35 mouse cellular contexts compared by ENCODE assay signal in the genomic region with DNA sequence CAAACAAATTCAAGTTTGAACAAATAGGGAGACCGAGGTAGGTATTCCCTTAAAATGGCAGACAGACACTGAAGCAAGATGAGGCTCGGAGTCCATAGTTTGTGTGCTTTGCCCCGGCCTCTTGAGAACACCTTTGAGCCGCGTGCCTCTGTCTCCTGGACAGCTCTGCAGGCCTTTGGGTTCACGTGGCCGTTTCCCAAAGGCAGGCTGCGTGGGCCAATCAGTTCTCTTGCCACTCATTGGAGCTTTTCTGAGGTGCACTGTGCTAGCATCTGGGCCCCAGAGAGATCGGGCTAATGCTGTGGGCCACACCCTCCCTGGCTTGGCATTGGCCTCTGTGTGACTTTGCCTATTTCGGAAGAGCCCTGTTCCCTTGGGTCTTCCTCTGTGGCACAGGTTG.
"Had no signal": no experiment of that assay in that cellular context is flagged by ENCODE, and none has a peak within 500 bp of the region (broad histone marks: within the 10 kb centered on the region; RNA-seq: fewer than 3 reads in every experiment).

No protein-coding gene starts in this region.

- H3K9me3 ChIP-seq: heart, embryonic 12.5 days; heart, embryonic 13.5 days; heart, embryonic 15.5 days; hindbrain, embryonic 10.5 days; hindbrain, embryonic 12.5 days; hindbrain, embryonic 13.5 days; hindbrain, embryonic 15.5 days; intestine, embryonic 15.5 days; kidney, embryonic 15.5 days had no signal

- H3K4me3 ChIP-seq: heart, embryonic 12.5 days; heart, embryonic 13.5 days; heart, embryonic 15.5 days; hindbrain, embryonic 10.5 days; hindbrain, embryonic 12.5 days; hindbrain, embryonic 13.5 days; hindbrain, embryonic 15.5 days; intestine, embryonic 15.5 days; kidney, embryonic 15.5 days; layer of hippocampus, adult 2 months; left cerebral cortex, adult 2 months had no signal

- H3K4me2 ChIP-seq: heart, embryonic 11.5 days; heart, embryonic 12.5 days; heart, embryonic 13.5 days; heart, embryonic 15.5 days; hindbrain, embryonic 12.5 days; hindbrain, embryonic 13.5 days; hindbrain, embryonic 14.5 days; hindbrain, embryonic 15.5 days; intestine, embryonic 15.5 days; kidney, embryonic 15.5 days had no signal

- H3K4me1 ChIP-seq: heart, embryonic 12.5 days; heart, embryonic 13.5 days; heart, embryonic 15.5 days; hindbrain, embryonic 10.5 days; hindbrain, embryonic 12.5 days; hindbrain, embryonic 13.5 days; hindbrain, embryonic 15.5 days; intestine, embryonic 15.5 days; kidney, embryonic 15.5 days had no signal

- H3K27ac ChIP-seq: heart, embryonic 13.5 days; heart, embryonic 15.5 days; hindbrain, embryonic 10.5 days; hindbrain, embryonic 12.5 days; hindbrain, embryonic 13.5 days; hindbrain, embryonic 14.5 days; hindbrain, embryonic 15.5 days; hindbrain, postnatal 0 days; intestine, embryonic 15.5 days; kidney, embryonic 15.5 days; kidney, postnatal 0 days; layer of hippocampus, adult 2 months; left cerebral cortex, adult 2 months had no signal

- ATAC-seq: hindbrain, embryonic 16.5 days; hindbrain, postnatal 0 days; inflammation-experienced regulatory T-cells, adult 6 months; intestine, embryonic 15.5 days; intestine, embryonic 16.5 days; intestine, postnatal 0 days had no signal

- DNase-seq: heart, postnatal 10 days; heart, postnatal 14 days; heart, postnatal 36 days; heart, postnatal 4 days; kidney, adult 11 months; kidney, adult 18-20 months; kidney, adult 2 months; kidney, adult 8-10 months; kidney, adult 9 months; kidney, postnatal 10 days; kidney, postnatal 14 days; kidney, postnatal 25 days; kidney, postnatal 36 days; kidney, postnatal 4 days; layer of hippocampus, adult 9-11 months; layer of hippocampus, postnatal 36 days had no signal

- H3K27me3 ChIP-seq: heart, embryonic 12.5 days; heart, embryonic 13.5 days; heart, embryonic 15.5 days; hindbrain, embryonic 12.5 days; hindbrain, embryonic 13.5 days; hindbrain, embryonic 15.5 days; intestine, embryonic 15.5 days; kidney, embryonic 15.5 days had no signal

- H3K9ac ChIP-seq: heart, embryonic 12.5 days; heart, embryonic 13.5 days; heart, embryonic 15.5 days; hindbrain, embryonic 12.5 days; hindbrain, embryonic 13.5 days; hindbrain, embryonic 14.5 days; hindbrain, embryonic 15.5 days; intestine, embryonic 15.5 days; kidney, embryonic 15.5 days had no signal
